Mouse (Mus musculus) frontal cortex, adult (tissue): ENCODE data around the gene Rbfox2.
A peak's percentile ranks its signal among the peaks of the same experiment; 100 is the strongest.
"Not testable (repeated sequence)": the region's sequence is repeated elsewhere in the genome, so short reads cannot be mapped to it uniquely, and the experiment has no call there.

Source experiments
- ATAC-seq: cut with Nextera tagmentation; 2 replicates; pipeline ENCODE4 v1.9.2; 2017; ENCODE audit warnings: mild to moderate bottlenecking, moderate library complexity, mixed read lengths; ENCODE audit not compliant: low TSS enrichment

The Rbfox2 gene

GRCm38 (mm10) chr15:77068439-77068861 lies 238.4 kb downstream of the Rbfox2 start:
- ATAC-seq, result peak; percentile 54

GRCm38 (mm10) chr15:77066233-77066632 lies 240.6 kb downstream of the Rbfox2 start:
- peak; percentile 51 for ATAC-seq

GRCm38 (mm10) chr15:77065259-77065852 lies 241.4 kb downstream of the Rbfox2 start:
- no peak for ATAC-seq

- no peak for ATAC-seq
Observed at GRCm38 (mm10) chr15:77062746-77063145, 244.1 kb downstream of the Rbfox2 start.

- not testable (repeated sequence) for ATAC-seq
Observed at GRCm38 (mm10) chr15:77059416-77059815, 247.4 kb downstream of the Rbfox2 start.

- ATAC-seq, result no peak
Observed at GRCm38 (mm10) chr15:77058566-77058965, 248.2 kb downstream of the Rbfox2 start.

GRCm38 (mm10) chr15:77056791-77057051 lies 250.1 kb downstream of the Rbfox2 start:
- ATAC-seq, result no peak

GRCm38 (mm10) chr15:77056001-77056790 lies 250.6 kb downstream of the Rbfox2 start:
- ATAC-seq, result peak; percentile 38; the same call in 1 of the 2 replicates

- ATAC-seq, result peak; percentile 41; the same call in 1 of the 2 replicates
Observed at GRCm38 (mm10) chr15:77054611-77055175, 252.1 kb downstream of the Rbfox2 start.

- no peak for ATAC-seq
Observed at GRCm38 (mm10) chr15:77053021-77053420, 253.8 kb downstream of the Rbfox2 start.

- no peak for ATAC-seq
Observed at GRCm38 (mm10) chr15:77052176-77052575, 254.6 kb downstream of the Rbfox2 start.

GRCm38 (mm10) chr15:77050570-77050969 lies 256.2 kb downstream of the Rbfox2 start, which contains the start of gene Mb:
Mb (minus strand) TSS chr15:77050670.
- ATAC-seq, result no peak

GRCm38 (mm10) chr15:77045609-77046008 lies 261.2 kb downstream of the Rbfox2 start:
- no peak for ATAC-seq

- no peak for ATAC-seq
Observed at GRCm38 (mm10) chr15:77044597-77045320, 262.0 kb downstream of the Rbfox2 start, which contains the start of gene Apol6. Apol6 (plus strand) TSS chr15:77044729.

GRCm38 (mm10) chr15:77040784-77041183 lies 266.0 kb downstream of the Rbfox2 start:
- no peak for ATAC-seq

- no peak for ATAC-seq
Observed at GRCm38 (mm10) chr15:77039211-77039700, 267.5 kb downstream of the Rbfox2 start.

GRCm38 (mm10) chr15:77037278-77038161 lies 269.3 kb downstream of the Rbfox2 start:
- ATAC-seq, result peak; percentile 48; the same call in 1 of the 2 replicates

GRCm38 (mm10) chr15:77036989-77037277 lies 269.9 kb downstream of the Rbfox2 start:
- peak; percentile 24; the same call in 1 of the 2 replicates for ATAC-seq

GRCm38 (mm10) chr15:77036320-77036988 lies 270.4 kb downstream of the Rbfox2 start:
- ATAC-seq, result peak; percentile 50

GRCm38 (mm10) chr15:77035643-77036042 lies 271.2 kb downstream of the Rbfox2 start:
- ATAC-seq, result no peak

- ATAC-seq, result no peak
Observed at GRCm38 (mm10) chr15:77034526-77034925, 272.3 kb downstream of the Rbfox2 start.
